Mouse (Mus musculus): ENCODE measurements around the gene Gnat3. TPM values are rescaled to one million over a fixed set of nuclear protein-coding genes. Genes with fewer than 3 reads are reported as not detected.

The Gnat3 gene
- total RNA-seq, 2 experiments from 2014 or later = not detected

DNA sequence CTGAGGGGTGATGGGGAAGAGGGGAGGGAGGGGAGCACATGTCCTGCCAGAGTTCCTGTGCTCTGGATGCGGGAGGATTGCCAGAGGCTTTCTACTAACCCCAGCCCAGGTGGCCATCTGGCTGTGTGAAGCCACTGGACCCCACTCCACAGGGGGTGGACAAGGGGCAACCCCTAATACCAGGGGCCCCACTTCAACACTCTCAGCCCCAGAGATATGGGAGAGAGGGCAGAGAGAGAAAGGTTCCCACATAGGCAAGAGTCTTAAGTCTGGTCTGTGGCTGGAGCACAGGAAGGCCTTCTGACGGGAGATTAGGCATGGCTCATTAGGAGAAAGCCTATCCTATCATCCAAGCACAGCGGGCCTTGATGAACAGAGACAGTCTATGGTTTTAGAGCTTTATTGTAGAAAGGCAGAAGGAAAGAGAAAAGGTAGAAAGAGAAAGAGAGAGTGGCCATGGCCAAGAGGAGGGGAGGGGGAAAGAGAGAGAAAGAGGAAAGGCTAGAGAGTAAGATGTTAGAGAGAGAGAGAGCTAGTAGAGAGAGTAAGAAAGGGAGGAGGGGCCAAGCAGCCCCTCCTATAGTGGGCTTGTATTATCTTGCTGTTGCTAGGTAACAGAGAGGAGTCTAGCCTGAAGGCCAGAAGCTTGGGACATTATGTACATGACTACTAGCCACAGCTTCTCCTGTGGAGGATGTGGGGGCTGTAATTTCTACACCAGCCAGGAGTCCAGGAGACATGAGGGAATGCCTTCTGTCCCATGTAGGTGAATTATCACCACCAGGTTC lies 42.7 kb downstream of the Gnat3 start:
- no peak for DNase-seq (ENCODE audit: low spot score in 2 of 2)

GRCm38 (mm10) chr5:18006157-18006556 lies 43.8 kb downstream of the Gnat3 start:
- DNase-seq (ENCODE audit: low spot score in 2 of 2) = no peak

- DNase-seq (ENCODE audit: low spot score in 2 of 2) = no peak
Observed at GRCm38 (mm10) chr5:18007067-18007466, 44.7 kb downstream of the Gnat3 start.

DNA sequence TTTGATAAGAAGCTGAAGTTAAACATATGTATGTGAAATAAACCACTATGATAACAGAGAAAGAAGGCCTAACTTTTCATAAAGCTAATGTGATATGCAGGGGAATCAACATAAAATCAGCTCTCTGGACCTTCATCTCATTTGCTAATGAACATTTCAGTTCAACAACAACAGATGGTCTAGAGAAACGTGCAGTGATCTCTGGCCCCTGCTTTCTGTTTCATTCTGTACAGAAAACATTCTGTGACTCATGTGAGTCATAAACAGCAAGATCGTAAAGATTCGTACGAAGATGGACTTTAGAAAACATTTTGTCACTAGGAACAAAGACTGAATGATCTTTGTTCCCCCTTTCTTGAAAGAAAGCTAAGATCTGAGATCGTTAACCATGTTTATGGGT lies 48.0 kb downstream of the Gnat3 start:
- no peak for DNase-seq (ENCODE audit: low spot score in 2 of 2)

DNA sequence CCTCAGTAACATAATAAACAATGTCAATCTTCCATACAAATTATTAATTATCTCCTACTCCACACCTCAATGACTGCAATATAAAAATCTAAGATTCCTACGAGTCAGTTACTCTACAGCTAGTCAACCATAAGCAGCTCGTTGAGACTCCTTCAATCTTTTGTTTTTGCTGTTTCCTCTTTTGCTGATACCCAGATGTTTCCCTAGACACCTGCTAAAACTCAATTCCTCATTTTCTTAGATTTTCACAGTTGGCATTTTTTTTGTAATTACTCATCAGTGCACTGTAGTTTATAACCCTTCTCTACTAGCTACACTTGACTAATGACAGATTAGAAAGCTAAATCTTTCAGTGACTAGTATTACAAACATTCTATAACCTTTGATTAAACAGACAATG lies 50.8 kb downstream of the Gnat3 start:
- no peak for DNase-seq (ENCODE audit: low spot score in 2 of 2)

- no peak for DNase-seq (ENCODE audit: low spot score in 2 of 2)
Observed at GRCm38 (mm10) chr5:18014209-18014829, 52.0 kb downstream of the Gnat3 start.

- peak in 1 of 2 experiments; percentile 56 for DNase-seq (ENCODE audit: low spot score in 2 of 2)
Observed at GRCm38 (mm10) chr5:18023347-18023746, 61.0 kb downstream of the Gnat3 start.

DNA sequence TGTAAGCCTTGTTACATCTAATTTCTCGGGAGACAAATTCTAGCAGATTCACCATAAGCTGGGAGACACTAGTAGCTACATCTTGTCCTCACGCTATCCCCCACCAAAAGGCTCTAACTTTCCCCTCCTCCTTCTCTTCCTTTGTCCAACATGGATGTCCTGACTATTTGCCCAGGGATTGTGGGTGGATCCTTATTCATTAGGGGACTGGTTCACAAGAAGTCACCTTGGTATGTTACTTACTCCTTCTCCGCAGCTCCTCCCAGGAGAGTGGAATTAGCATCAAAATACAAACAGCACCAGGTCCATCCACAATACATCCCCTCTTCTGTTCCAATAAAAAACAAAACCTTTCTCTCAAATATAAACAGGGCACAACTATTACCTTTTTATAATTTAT lies 65.2 kb downstream of the Gnat3 start:
- DNase-seq (ENCODE audit: low spot score in 2 of 2) = no peak

GRCm38 (mm10) chr5:18035848-18036638 lies 73.7 kb downstream of the Gnat3 start:
- peak in 1 of 2 experiments; percentile 37 for DNase-seq (ENCODE audit: low spot score in 2 of 2)

- peak in 1 of 2 experiments; percentile 68 for DNase-seq (ENCODE audit: low spot score in 2 of 2)
Observed at GRCm38 (mm10) chr5:18043022-18043421, 80.7 kb downstream of the Gnat3 start.

GRCm38 (mm10) chr5:18048841-18049240 lies 86.5 kb downstream of the Gnat3 start:
- DNase-seq (ENCODE audit: low spot score in 2 of 2) = no peak

- DNase-seq (ENCODE audit: low spot score in 2 of 2) = peak in 1 of 2 experiments; percentile 4
Observed at GRCm38 (mm10) chr5:18055323-18055722, 93.0 kb downstream of the Gnat3 start.

Other genes starting within 250 kb of the Gnat3 start
- 1 to 10 TPM; 2.5 to 3.8 TPM for gene Cd36, start 73.7 kb upstream of the Gnat3 start, total RNA-seq (2021)

All from layer of hippocampus, adult 18-20 months (tissue).